Mouse (Mus musculus) testis, postnatal 14 days (tissue): ENCODE measurements around the gene Slc39a11.

ENCODE experiments used
- DNase-seq: peaks from one replicate; pipeline ENCODE4 v3.0.0; 2021; ENCODE audit warnings: low spot score

The Slc39a11 gene

GRCm38 (mm10) chr11:113290911-113291310 is 359.0 kb downstream of the Slc39a11 start:
- DNase-seq: no peak

DNA sequence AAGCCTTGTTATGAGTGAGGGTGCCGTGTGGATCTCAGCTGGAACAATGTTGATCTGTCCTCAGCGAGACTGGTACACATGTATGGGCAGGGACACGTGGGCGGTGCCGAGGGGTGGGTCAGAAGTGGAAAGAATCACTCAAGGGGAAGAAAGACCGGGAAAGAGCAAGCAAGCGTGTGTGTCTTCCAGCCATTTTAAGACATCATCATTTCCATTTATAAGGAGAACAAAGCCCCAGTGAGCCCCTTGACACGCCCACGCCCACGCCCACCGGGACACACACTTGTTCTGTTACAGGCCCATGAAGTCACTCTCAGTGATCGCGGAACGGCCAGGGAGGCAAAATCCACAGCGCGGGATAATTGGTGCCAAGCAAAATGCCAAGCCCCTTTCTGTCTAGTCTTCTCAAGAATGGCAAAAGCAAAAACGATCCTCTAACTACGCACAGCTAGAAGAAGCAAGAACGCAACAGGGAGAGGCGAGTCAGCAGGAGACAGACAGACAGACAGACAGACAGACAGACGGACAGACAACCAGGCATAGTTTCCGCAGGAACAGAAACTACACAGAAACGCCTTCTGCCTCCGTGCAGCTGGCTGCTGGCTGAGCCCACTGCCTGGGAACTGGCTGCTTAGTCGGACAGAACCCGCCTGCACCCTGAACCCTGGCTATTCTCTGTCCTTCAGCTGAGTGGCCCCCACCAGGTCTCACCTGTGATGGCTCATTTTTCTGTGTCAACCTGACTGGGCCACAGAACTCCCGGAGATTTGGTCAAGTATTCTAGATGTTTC is 364.7 kb downstream of the Slc39a11 start:
- DNase-seq: no peak

- no peak for DNase-seq
Measured at GRCm38 (mm10) chr11:113283376-113283811, 366.5 kb downstream of the Slc39a11 start.

DNA sequence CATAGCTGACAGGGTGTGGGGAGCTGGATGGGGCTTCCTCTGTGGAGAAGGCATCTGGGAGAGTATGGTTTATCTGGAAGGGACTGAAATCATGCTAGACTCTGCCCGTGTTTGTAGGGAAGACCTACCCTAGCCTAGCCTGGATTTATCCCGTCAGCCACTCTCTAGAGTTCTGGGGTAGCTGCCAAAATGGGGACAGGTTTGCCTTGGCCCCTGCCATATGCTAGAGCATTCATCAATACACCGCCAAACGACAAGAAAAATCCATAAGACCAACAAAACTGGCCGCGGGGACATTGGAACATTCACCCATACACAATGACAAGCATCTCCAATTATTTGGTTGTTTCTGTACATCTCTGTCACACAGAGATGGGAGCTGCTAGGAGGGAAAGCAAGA is 371.6 kb downstream of the Slc39a11 start:
- no peak for DNase-seq

DNA sequence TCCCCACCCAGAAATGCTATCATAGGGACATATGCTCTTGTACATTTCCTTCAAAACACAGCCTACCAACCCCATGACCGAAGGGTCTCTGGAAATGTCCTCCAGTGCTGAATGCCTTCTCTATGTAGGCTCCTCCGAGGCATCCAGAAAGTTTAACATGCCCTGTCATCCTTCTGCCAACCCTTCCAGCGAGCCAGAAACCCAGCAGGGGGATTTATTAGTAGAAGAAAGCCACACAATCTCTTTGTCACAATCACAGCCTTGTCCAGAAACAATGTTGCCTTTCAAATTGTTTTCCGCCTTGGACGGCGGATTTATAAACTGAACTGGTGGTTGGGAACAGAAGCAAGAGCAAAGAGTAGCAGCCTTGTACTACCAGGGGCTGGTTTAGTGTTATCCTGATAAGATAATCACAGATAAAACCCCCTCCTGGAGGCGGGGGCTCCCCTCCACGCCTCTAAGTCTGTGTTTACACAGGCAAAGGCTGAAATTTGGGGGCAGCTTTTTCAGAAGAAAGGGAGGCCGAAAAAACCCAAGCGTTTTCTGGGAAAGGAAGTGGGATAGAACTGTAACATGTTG is 372.8 kb downstream of the Slc39a11 start:
- DNase-seq: peak; percentile 66

GRCm38 (mm10) chr11:113276518-113276917 is 373.4 kb downstream of the Slc39a11 start:
- DNase-seq: no peak

- DNase-seq: no peak
Measured at GRCm38 (mm10) chr11:113274037-113274436, 375.8 kb downstream of the Slc39a11 start.

DNA sequence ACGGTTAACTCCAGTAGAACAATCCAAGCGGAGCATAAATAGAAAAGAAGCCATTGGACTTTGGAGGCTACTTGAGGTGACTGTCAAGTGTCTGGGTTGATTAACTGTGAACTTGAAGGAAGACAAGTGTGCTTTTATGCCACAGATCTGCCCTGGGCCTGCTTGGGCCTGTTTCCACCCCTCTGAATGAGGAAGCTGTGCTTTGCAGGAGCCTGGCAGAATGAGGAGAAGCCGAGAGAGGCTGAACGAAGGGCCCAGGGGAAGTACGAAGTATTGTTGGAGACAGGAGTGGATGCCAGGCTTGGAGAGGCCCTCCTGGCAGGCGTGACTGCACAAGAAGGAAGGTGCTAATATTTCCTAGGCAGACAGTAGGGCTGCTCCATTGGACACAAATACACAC is 378.0 kb downstream of the Slc39a11 start:
- DNase-seq: no peak

- DNase-seq: no peak
Measured at GRCm38 (mm10) chr11:113268831-113269319, 381.0 kb downstream of the Slc39a11 start.

DNA sequence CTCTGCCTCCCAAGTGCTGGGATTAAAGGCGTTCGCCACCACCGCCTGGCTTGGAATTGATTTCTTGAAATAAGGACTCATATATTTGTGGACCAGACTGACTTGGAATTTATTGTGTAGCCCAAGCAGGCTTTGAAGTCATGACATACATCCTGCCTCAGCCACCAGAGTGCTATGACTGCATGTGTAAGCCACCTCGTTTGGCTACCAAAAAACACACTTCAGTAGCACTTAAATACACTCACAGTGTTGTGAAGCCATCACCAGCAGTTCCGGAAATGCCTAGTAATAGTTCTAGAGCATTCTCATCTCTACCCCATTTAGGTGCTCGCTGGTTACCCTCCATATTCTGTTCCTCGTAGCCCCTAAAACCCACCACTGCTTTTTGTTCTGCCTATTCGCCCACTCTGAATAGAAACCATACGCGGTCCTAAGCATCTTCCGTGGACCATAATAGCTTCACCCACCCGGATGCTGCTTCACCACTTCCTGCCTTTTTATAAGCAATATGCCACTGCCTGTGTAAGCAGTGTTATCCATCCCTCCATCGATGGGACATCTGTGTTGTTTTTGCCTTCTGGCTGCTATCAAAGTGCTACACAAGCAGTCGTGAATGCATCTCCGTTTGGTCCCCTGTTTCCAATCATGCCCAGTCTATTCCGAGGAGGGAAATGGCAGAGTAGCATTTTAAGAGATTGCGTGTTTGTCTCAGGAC is 382.2 kb downstream of the Slc39a11 start:
- no peak for DNase-seq

- DNase-seq: no peak
Measured at GRCm38 (mm10) chr11:113266706-113267105, 383.2 kb downstream of the Slc39a11 start.

- no peak for DNase-seq
Measured at GRCm38 (mm10) chr11:113265567-113265966, 384.3 kb downstream of the Slc39a11 start.

GRCm38 (mm10) chr11:113263971-113264370 is 385.9 kb downstream of the Slc39a11 start:
- DNase-seq: no peak

DNA sequence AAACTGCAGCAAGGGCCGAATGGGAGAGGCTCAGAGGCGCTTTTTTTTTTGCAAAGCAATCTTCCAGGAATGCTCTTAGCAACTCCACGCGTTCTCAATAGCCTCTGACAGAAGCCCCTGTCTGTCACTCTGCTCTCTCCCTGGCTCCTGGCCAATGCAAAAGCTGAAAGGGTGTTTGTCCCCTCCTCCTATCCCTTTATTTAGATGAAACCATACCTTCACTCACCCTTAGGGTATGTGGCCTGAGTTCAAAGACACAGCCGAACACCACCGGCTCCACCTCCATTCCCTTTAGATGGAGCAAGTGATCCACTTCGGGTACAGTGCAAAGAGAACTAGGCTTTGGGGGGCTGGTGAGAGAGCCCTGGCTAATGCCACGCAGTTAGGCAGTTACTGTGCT is 387.8 kb downstream of the Slc39a11 start:
- DNase-seq: no peak

DNA sequence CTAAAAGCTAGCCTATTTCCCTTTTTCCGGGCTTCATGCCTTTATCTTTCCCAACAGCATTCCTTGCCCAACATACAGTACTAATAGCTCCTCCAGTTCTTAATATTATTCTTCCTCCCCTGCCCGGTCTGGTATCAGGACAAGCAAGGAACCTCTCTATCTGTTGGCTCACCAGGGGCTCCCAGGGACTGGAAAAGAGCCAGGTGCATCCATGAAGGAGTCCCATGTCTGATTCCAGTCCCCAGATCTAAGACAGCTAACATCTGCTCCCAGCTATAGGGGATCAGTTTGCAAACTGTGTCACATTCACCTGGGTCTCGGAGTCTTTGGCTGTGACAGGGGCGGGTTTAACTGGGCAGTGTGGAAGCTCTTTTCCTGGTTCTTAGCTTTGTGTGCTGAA is 388.5 kb downstream of the Slc39a11 start:
- no peak for DNase-seq

DNA sequence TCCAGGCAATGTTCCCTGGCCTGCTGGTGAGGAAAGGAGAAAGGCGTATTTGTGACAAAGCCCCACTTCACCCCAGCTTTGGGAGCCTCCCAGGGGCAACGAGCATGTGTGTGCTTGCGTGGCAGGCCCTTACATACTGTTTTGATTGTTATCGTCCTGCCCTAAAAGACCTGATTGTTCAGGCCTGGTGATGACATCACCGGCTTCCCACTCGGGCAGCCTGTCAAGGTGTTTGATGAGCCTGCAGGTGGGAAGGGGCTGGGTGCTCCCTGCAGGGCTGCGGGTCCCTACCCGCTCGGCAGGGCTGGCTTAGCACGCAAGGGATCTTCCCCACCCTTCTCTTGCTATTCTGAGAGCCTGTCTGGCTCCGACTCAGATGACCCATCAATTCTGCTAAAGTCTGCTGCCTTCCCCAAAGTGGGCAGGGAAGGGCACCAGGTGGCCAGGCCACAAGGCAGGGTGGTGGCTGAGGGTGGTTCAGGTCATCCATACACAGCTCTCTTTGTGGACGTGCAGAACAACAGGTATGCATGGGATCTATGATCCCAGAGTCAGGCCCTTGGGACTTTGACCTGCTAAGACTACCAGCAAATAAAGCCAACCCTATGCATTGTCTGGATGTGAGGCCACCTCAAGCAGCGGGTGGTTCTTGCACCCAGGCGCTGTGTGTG is 390.0 kb downstream of the Slc39a11 start:
- no peak for DNase-seq

DNA sequence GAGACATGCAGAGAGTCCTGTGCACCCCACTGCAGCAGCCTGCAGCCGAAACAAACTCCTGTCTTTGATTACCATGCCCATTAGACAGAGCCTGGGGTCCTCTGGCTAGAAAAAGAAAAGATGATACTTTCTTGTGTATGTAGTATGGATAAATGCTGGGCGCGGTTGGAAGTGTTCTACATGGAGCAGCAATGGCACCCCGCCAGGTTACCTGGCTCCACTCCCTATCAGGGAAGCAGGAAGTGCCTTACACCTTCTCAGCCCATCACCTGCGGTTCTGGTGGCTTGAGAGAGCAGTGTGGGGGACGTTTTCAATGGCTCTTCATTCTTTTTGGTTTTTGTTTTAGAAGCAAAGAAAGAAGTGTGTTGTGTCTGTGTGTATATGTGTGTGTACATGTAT is 391.9 kb downstream of the Slc39a11 start:
- no peak for DNase-seq

DNA sequence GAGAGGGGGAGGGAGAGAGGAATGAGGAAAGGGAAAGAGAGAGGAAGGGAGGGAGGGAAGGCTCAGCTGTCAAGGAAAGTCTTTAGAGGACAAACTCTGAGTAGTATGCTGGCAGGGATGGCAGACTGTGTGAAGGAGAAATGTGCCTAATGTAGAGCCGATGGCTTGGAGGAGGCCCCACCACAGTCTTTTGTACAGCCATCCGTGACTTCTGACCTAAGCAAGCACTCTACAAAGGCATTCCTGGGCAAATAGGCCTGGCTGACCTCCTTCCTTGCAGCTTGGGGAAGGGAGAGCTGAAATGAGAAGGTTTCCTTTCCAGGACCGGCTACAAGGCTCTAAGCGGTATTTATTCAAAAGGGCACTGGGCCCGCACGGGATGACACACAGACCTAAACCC is 395.2 kb downstream of the Slc39a11 start:
- DNase-seq: no peak

- DNase-seq: no peak
Measured at GRCm38 (mm10) chr11:113253169-113253568, 396.7 kb downstream of the Slc39a11 start.

DNA sequence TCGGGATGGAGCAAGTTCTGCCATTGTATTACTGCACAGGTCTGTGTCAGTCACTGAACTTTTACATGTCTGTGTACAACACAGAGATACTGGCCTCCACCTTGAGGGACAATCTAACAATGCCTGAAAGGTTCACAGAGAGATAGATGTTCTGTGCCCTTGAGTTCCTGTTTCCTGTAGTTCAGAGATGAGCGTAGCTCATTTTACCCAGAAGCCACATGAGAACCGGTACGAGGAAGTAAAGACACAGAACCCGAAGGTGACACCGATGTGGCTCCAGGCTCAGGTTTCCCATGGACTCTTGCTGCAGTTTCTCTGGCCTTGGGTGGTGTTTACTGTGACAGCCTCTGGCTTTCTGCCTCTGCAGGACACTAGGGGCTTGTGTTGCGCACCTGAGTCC is 398.7 kb downstream of the Slc39a11 start:
- no peak for DNase-seq

- DNase-seq: no peak
Measured at GRCm38 (mm10) chr11:113246475-113246874, 403.4 kb downstream of the Slc39a11 start.

DNA sequence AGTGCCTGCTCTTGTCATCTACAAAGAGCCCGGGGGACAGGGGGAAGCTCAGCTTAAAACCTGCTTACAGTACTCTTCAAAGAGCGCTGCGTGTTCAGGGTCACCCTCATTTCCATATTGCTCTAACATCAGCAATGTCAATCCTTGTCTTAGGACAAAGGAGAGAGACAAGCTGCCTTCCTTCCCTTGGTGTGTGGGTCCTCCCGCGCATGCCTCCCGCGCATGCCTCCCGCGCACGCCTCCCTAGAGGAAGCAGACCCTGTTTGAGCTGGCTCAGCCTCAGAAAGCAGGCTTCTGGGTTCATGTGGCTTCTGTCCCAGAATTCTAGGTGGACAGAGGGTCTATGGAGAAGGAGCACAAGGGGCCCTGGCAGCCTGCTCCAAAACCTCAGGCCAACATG is 404.2 kb downstream of the Slc39a11 start:
- DNase-seq: no peak
